Mouse (Mus musculus) CH12.LX (cell line): ENCODE results near the gene Tet2. TPM values are rescaled to one million over a fixed set of nuclear protein-coding genes. Genes with fewer than 3 reads are reported as not detected.

Source experiments
- DNase-seq: peaks from one replicate; pipeline ENCODE4 v3.0.0-alpha.2; 2013; ENCODE audit errors: extremely low read depth
- H3K27ac ChIP-seq: 2 replicates; pipeline ENCODE4 v1.5.1; 2012; ENCODE audit warnings: low read depth, mild to moderate bottlenecking, control low read depth, moderate library complexity; ENCODE audit not compliant: insufficient read depth
- H3K27me3 ChIP-seq: replicated peaks from 2 replicates; pipeline ENCODE3; 2012; ENCODE audit warnings: inconsistent platforms
- H3K36me3 ChIP-seq, 2 experiments: replicated peaks in 1 of 2; 2 replicates each; pipeline versions ENCODE3 to v1.6.1; 2012; ENCODE audit warnings: inconsistent platforms in 1 of 2, low read length in 1 of 2, mild to moderate bottlenecking in 1 of 2, mixed read lengths in 1 of 2, moderate library complexity in 1 of 2; ENCODE audit not compliant: control insufficient read depth in 1 of 2, insufficient read depth in 1 of 2
- H3K4me1 ChIP-seq, 2 experiments: 2 replicates each; pipeline ENCODE4 v1.6.1; 2012; ENCODE audit warnings: inconsistent platforms in 1 of 2, moderate library complexity in 1 of 2; ENCODE audit not compliant: insufficient read depth in 2 of 2, control insufficient read depth in 1 of 2
- H3K4me2 ChIP-seq: 2 replicates; pipeline ENCODE4 v1.6.1; 2012; ENCODE audit warnings: low read depth, mild to moderate bottlenecking, control low read depth; ENCODE audit not compliant: poor library complexity, insufficient read depth, severe bottlenecking
- H3K4me3 ChIP-seq, 3 experiments: fragments of 150-350 bp in 1 of 3; sonication (generic) in 1 of 3; replicated peaks in 1 of 3; 2 replicates each; pipeline versions ENCODE3 to v1.5.1; 2011 to 2012; ENCODE audit warnings: low read depth in 2 of 3, low read length in 2 of 3, mild to moderate bottlenecking in 2 of 3, moderate library complexity in 2 of 3, control low read depth in 1 of 3, improper control_type of control experiment in 1 of 3, inconsistent platforms in 1 of 3, mixed read lengths in 1 of 3; ENCODE audit not compliant: poor library complexity in 1 of 3
- H3K79me2 ChIP-seq: replicated peaks from 2 replicates; pipeline ENCODE4 v1.6.1; 2012; ENCODE audit warnings: mild to moderate bottlenecking, moderate library complexity; ENCODE audit not compliant: control insufficient read depth, poor library complexity, insufficient read depth, severe bottlenecking; ENCODE audit errors: extremely low read depth
- H3K9ac ChIP-seq: 2 replicates; pipeline ENCODE4 v1.6.1; 2012; ENCODE audit warnings: low read depth, mild to moderate bottlenecking, control low read depth, moderate library complexity; ENCODE audit not compliant: insufficient read depth
- H3K9me3 ChIP-seq: replicated peaks from 2 replicates; pipeline ENCODE3; 2012; ENCODE audit warnings: low read length, inconsistent platforms, mixed read lengths
- BHLHE40 ChIP-seq: IDR thresholded peaks from 2 replicates; pipeline ENCODE4 v1.6.1; 2011; ENCODE audit warnings: mild to moderate bottlenecking, low read depth, low read length, improper control_type of control experiment
- CHD1 ChIP-seq: IDR thresholded peaks from 2 replicates; pipeline ENCODE4 v1.6.1; 2012; ENCODE audit warnings: low read depth, low read length, improper control_type of control experiment, inconsistent platforms
- CHD2 ChIP-seq: IDR thresholded peaks from 2 replicates; pipeline ENCODE4 v1.6.1; 2011; ENCODE audit warnings: low read length, improper control_type of control experiment
- CTCF ChIP-seq, 2 experiments: IDR thresholded peaks in 1 of 2; conservative IDR thresholded peaks in 1 of 2; 2 replicates each; pipeline ENCODE4 v1.5.1; 2011 to 2012; ENCODE audit warnings: low read depth in 2 of 2, low read length in 2 of 2, improper control_type of control experiment in 1 of 2, inconsistent platforms in 1 of 2, mild to moderate bottlenecking in 1 of 2, moderate library complexity in 1 of 2
- E2F4 ChIP-seq: IDR thresholded peaks from 2 replicates; pipeline ENCODE4 v1.6.1; 2011; ENCODE audit warnings: low read depth, low read length, improper control_type of control experiment; ENCODE audit not compliant: insufficient replicate concordance
- IRF4 ChIP-seq: IDR thresholded peaks from 2 replicates; pipeline ENCODE4 v1.6.1; 2014; ENCODE audit warnings: low read depth, mild to moderate bottlenecking, inconsistent platforms, low read length, improper control_type of control experiment
- JUND ChIP-seq: conservative IDR thresholded peaks from 2 replicates; pipeline ENCODE4 v1.6.1; 2011; ENCODE audit warnings: low read depth, low read length, improper control_type of control experiment
- MAX ChIP-seq: IDR thresholded peaks from 2 replicates; pipeline ENCODE4 v1.6.1; 2011; ENCODE audit warnings: low read length, improper control_type of control experiment
- MAZ ChIP-seq: IDR thresholded peaks from 2 replicates; pipeline ENCODE4 v1.6.1; 2012; ENCODE audit warnings: low read depth, mild to moderate bottlenecking, inconsistent platforms, low read length, improper control_type of control experiment, moderate library complexity
- MEF2A ChIP-seq: IDR thresholded peaks from 2 replicates; pipeline ENCODE4 v1.6.1; 2014; ENCODE audit warnings: low read depth, mild to moderate bottlenecking, inconsistent platforms, low read length, improper control_type of control experiment, borderline replicate concordance
- PAX5 ChIP-seq: IDR thresholded peaks from 2 replicates; pipeline ENCODE4 v1.6.1; 2012; ENCODE audit warnings: low read length, inconsistent platforms, mixed read lengths
- RCOR1 ChIP-seq: conservative IDR thresholded peaks from 2 replicates; pipeline ENCODE4 v1.6.1; 2012; ENCODE audit warnings: low read depth, mild to moderate bottlenecking, inconsistent platforms, low read length, improper control_type of control experiment
- SMC3 ChIP-seq: IDR thresholded peaks from 2 replicates; pipeline ENCODE4 v1.6.1; 2011; ENCODE audit warnings: low read depth, low read length, improper control_type of control experiment
- TBP ChIP-seq: conservative IDR thresholded peaks from 2 replicates; pipeline ENCODE4 v1.6.1; 2011; ENCODE audit warnings: low read depth, low read length, improper control_type of control experiment
- UBTF ChIP-seq: IDR thresholded peaks from 2 replicates; pipeline ENCODE4 v1.6.1; 2012; ENCODE audit warnings: low read depth, mild to moderate bottlenecking, inconsistent platforms, low read length, improper control_type of control experiment, moderate library complexity
- USF1 ChIP-seq: IDR thresholded peaks from 2 replicates; pipeline ENCODE4 v1.6.1; 2014; ENCODE audit warnings: low read depth, mild to moderate bottlenecking, inconsistent platforms, low read length, improper control_type of control experiment
- ZC3H11A ChIP-seq: IDR thresholded peaks from 2 replicates; pipeline ENCODE4 v1.6.1; 2012; ENCODE audit warnings: low read depth, mild to moderate bottlenecking, inconsistent platforms, low read length, improper control_type of control experiment
- ZMIZ1 ChIP-seq: IDR thresholded peaks from 2 replicates; pipeline ENCODE4 v1.6.1; 2012; ENCODE audit warnings: low read depth, mild to moderate bottlenecking, inconsistent platforms, low read length, improper control_type of control experiment
- dilution Hi-C: fragments of 300-500 bp; cut with MboI; formaldehyde crosslinking; loops from 2 replicates; pipeline ENCODE4 v1.14.3; 2020; ENCODE audit warnings: low sequenced_read_pairs; ENCODE audit not compliant: extremely low pct_unique_long_range_greater_than_20kb, extremely low pct_ligation_motif_present
- in situ Hi-C: fragments of 300-500 bp; cut with MboI; formaldehyde crosslinking; loops from 3 replicates; pipeline ENCODE4 v1.14.3; 2019; ENCODE audit warnings: low sequenced_read_pairs, low pct_ligation_motif_present, low pct_unique_long_range_greater_than_20kb, mixed read lengths
- polyA plus RNA-seq: library from polyadenylated mRNA; unstranded; fragments of >175 nt; gene quantifications from 2 replicates; pipeline ENCODE4 v1.2.1, GENCODE M21; 2012; ENCODE audit warnings: low read depth; ENCODE audit not compliant: insufficient read length
- total RNA-seq, 2 experiments: library from RNA; depleted of rRNA; stranded (reverse); fragments of 300-350 nt in 1 of 2; fragments of >200 nt in 1 of 2; gene quantifications; 2 replicates each; pipeline ENCODE4 v1.2.3; 2012 to 2014

Tet2 gene
- total and polyA plus RNA-seq, 3 experiments, result 38.5 to 78.5 (median 51.3) TPM

DNA sequence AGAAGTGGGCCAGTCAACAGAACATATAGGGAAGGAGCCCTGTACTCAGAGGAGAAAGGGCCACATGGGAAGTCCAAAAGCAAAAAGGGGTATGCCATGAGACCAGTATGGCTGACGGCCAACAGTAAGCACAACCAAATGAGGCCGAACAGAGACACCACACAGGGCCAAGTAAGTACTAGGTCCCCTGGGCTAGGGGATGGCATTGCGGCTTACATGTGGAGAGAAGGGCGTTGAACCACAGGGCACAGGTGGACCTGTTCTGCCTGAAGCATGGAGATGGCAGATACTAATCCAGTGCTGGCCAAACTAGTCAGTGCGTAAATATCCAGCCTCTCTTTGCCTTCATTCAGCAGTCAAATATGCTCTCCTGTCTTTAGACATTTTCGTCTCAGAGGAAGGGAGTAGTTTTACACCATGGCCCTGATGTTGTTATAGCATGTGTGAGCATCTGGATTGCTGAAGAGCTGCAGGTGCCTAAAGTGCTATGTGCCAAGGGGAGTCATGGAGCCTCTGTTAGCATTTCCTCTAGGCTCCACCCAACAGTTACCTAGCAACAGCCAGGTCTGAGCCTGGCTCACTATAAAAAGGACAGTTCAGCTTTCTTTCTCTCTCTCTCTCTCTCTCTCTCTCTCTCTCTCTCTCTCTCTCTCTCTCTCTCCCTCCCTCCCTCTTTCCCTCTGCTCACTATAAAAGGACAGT is 14.6 kb upstream of the Tet2 start:
- H3K36me3 ChIP-seq, result no peaks in the 10 kb centered on the region
- H3K9ac ChIP-seq, result no peak overlapping the region
- TF ChIP-seq E2F4 (no peak), USF1 (no peak), CTCF (conservative IDR thresholded peaks at IDR 0.05 in 1 of 2, IDR thresholded peaks at IDR 0.05 in 1 of 2; ENCODE audit: low read depth in 2 of 2, low read length in 2 of 2) (0 out of 4 replicates have a peak, but pooled peaks of 1 of the 2 experiments have one; percentile 9), CHD1 (no peak), MAZ (no peak), UBTF (no peak)
- dilution Hi-C loops (no loop called here), in situ Hi-C loops (no loop called here)
- H3K9me3 ChIP-seq, result no peaks in the 10 kb centered on the region
- no peaks in the 10 kb centered on the region for H3K79me2 ChIP-seq
- H3K27me3 ChIP-seq, result no peaks in the 10 kb centered on the region
- no peak for DNase-seq
- peaks cover 28 to 37% of the 10 kb centered on the region in 2 experiments for H3K4me1 ChIP-seq
- no peak overlapping the region for H3K4me3 ChIP-seq
- no peak overlapping the region for H3K27ac ChIP-seq
- no peak overlapping the region for H3K4me2 ChIP-seq

DNA sequence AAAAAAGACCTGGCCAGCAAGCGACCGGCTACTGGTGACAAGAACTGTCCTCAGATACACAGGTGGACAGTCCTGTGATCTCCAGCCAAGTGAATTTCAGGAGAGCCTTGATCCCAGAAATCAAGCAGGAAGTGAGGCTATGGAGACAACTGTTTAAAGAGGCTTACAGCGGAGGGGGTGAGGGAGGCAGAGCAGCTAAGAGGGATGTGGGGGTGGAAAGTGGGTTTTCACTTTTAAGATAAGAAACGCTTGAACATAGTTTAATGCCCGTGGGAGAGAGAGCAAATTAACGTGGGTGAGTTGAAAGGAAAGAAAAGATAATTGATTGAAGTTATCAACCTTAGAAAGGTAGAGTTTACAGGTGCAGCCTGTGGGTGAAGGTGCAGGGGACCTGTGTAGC is 12.7 kb upstream of the Tet2 start:
- no peak overlapping the region for H3K4me3 ChIP-seq
- DNase-seq, result no peak
- no peaks in the 10 kb centered on the region for H3K36me3 ChIP-seq
- H3K27me3 ChIP-seq, result no peaks in the 10 kb centered on the region
- H3K9me3 ChIP-seq, result no peaks in the 10 kb centered on the region
- H3K4me1 ChIP-seq, result peaks cover 26 to 29% of the 10 kb centered on the region in 2 experiments
- no peak overlapping the region for H3K27ac ChIP-seq
- no peaks in the 10 kb centered on the region for H3K79me2 ChIP-seq
- no peak overlapping the region for H3K4me2 ChIP-seq
- no peak overlapping the region for H3K9ac ChIP-seq
- dilution Hi-C loops, result no loop called here
- TF ChIP-seq MEF2A, result no peak
- TF ChIP-seq UBTF, result no peak
- TF ChIP-seq MAZ, result no peak
- no peak for TF ChIP-seq ZMIZ1
- TF ChIP-seq JUND, result no peak
- no peak for TF ChIP-seq CHD2
- TF ChIP-seq BHLHE40, result no peak
- TF ChIP-seq SMC3, result no peak
- TF ChIP-seq TBP, result no peak
- no peak for TF ChIP-seq MAX
- TF ChIP-seq PAX5, result no peak
- no peak for TF ChIP-seq ZC3H11A
- no peak for TF ChIP-seq RCOR1
- TF ChIP-seq IRF4, result no peak
- no peak for TF ChIP-seq CTCF (conservative IDR thresholded peaks at IDR 0.05 in 1 of 2, IDR thresholded peaks at IDR 0.05 in 1 of 2; ENCODE audit: low read depth in 2 of 2, low read length in 2 of 2)
- in situ Hi-C loops, result no loop called here
